Mouse (Mus musculus): ENCODE results near the gene Rad9a. TPM values are rescaled to one million over a fixed set of nuclear protein-coding genes. Genes with fewer than 3 reads are reported as not detected.

Rad9a gene
- polyA plus RNA-seq, 1 experiment: 33.3 TPM

DNA sequence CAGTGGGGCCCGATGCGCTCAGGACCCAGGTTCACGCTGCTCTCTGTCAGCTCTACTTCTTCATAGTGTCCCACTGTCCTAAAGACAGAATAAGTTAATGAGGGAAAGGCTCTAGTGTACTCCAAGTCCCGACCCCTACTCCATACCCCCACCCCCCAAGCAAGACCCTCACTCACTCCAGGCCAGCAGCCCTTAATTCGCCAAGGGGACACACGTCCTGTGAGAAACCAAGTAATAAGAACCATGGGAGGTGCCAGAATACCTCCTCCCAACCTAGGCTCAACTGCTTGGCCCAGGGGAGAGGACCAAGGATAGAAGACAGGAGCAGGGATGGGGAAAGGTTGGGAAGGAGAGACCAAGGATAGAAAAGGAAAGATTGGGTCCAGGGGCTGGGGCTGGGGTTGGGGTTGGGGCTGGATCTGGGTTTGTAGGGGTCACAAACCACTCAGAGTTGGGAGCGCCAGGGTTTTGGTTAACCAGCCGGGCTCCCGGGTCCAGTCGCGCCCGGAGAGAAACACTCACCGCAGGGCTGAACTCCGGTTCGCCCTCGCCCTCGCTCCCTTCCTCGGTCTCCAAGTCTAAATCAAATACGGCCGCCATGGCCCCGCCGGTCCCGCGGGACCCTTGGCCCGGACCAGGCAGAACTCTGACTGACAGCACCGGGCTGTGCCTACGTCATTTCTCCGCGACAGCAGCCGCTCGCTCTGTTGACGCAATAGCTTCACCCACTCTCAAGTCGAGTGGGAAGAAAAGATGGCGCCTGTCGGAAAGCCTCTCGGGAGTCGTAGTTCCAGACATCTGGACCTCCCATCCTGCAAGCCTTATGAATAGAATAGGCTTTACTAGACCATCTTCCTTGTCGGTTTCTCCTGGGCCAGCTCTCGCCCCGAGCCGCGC, 38.6 kb downstream of the Rad9a start, which contains the start of gene Rps6kb2:
Gene Rps6kb2, minus strand, starts transcription at position 709 of the 897 bp plus-strand sequence.
- peaks cover 16% of the 10 kb centered on the region for H3K79me2 ChIP-seq (ENCODE audit: control insufficient read depth, insufficient read depth)
- H3K4me3 ChIP-seq (ENCODE audit: insufficient read depth, poor library complexity, severe bottlenecking): peak within 1 kb of the TSS; percentile 72
- peaks cover 21% of the 10 kb centered on the region for H3K36me3 ChIP-seq (ENCODE audit: control insufficient read depth, insufficient read depth)
- H3ac ChIP-seq (ENCODE audit: control insufficient read depth, insufficient read length, low read depth): peak within 1 kb of the TSS; percentile 86
- H3K79me3 ChIP-seq (ENCODE audit: low read depth): peaks cover 8% of the 10 kb centered on the region
- TF ChIP-seq MAX (IDR thresholded peaks at IDR 0.05): no peak
- TF ChIP-seq MYOD1 (IDR thresholded peaks at IDR 0.05; ENCODE audit: control insufficient read depth, insufficient read length, low read depth): peak; percentile 64
- TF ChIP-seq MYOG (IDR thresholded peaks at IDR 0.05; ENCODE audit: control insufficient read depth, extremely low read depth, insufficient read length): no peak
- TF ChIP-seq CEBPB (IDR thresholded peaks at IDR 0.05; ENCODE audit: low read depth): peak; percentile 84
- TF ChIP-seq FOSL1 (IDR thresholded peaks at IDR 0.05; ENCODE audit: insufficient read depth, low read length, poor library complexity, severe bottlenecking): no peak
- no peak for TF ChIP-seq CTCF (IDR thresholded peaks at IDR 0.05; ENCODE audit: control insufficient read depth, insufficient read depth, insufficient read length)
- TF ChIP-seq USF1 (IDR thresholded peaks at IDR 0.05; ENCODE audit: low read depth): no peak
- H3K27me3 ChIP-seq (ENCODE audit: control insufficient read depth, insufficient read depth, insufficient read length): no peaks in the 10 kb centered on the region

DNA sequence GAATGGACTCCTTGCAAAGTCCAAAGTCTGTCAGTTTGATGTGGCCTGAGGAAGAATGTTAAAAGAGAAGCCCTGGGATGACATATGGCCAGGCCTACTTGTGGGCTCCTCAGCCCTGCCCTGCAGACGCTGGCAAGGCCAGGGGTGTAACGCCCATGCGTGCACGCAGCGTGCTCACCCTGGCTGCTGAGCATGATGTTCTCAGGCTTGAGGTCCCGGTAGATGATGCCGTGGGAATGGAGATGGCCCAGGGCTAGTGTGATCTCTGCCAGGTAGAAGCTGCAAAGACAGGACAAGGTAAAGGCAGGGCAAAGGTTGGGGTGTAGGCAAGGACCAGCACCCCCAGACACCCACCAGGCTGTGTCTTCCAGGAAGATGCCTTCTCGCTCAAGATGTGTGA, 42.4 kb downstream of the Rad9a start:
- Histone ChIP-seq H3K36me3 (ENCODE audit: control insufficient read depth, insufficient read depth) (peaks cover 28% of the 10 kb centered on the region), H3ac (ENCODE audit: control insufficient read depth, insufficient read length, low read depth) (no peak overlapping the region), H3K27me3 (ENCODE audit: control insufficient read depth, insufficient read depth, insufficient read length) (no peaks in the 10 kb centered on the region), H3K79me3 (ENCODE audit: low read depth) (peaks cover 8% of the 10 kb centered on the region), H3K4me3 (ENCODE audit: insufficient read depth, poor library complexity, severe bottlenecking) (no peak overlapping the region), H3K79me2 (ENCODE audit: control insufficient read depth, insufficient read depth) (peaks cover 16% of the 10 kb centered on the region)
- TF ChIP-seq MAX (IDR thresholded peaks at IDR 0.05) (no peak), MYOG (IDR thresholded peaks at IDR 0.05; ENCODE audit: control insufficient read depth, extremely low read depth, insufficient read length) (no peak), CTCF (IDR thresholded peaks at IDR 0.05; ENCODE audit: control insufficient read depth, insufficient read depth, insufficient read length) (no peak), FOSL1 (IDR thresholded peaks at IDR 0.05; ENCODE audit: insufficient read depth, low read length, poor library complexity, severe bottlenecking) (no peak), CEBPB (IDR thresholded peaks at IDR 0.05; ENCODE audit: low read depth) (no peak), USF1 (IDR thresholded peaks at IDR 0.05; ENCODE audit: low read depth) (no peak), MYOD1 (IDR thresholded peaks at IDR 0.05; ENCODE audit: control insufficient read depth, insufficient read length, low read depth) (no peak)

DNA sequence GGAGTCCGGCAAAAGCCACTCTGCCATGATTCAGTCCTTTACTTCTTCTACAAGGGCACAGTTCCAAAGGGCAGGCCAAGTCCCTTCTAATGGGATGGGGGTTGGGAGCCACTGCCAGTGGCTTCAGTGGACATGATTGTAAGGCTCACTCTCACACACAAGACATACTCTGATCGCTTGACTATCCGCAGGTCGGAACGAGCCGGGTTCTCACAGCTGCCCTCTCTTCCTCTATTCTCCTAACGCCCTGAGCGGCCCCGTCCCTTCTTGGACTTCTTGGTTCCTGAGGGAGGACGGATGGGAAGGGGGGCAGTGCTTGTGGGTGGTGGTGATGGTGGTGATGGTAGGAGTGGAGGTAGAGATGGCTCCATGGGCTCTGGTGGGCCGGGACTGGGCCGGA, 44.7 kb downstream of the Rad9a start:
- Histone ChIP-seq H3K36me3 (ENCODE audit: control insufficient read depth, insufficient read depth) (peaks cover 37% of the 10 kb centered on the region), H3K4me3 (ENCODE audit: insufficient read depth, poor library complexity, severe bottlenecking) (no peak overlapping the region), H3K79me3 (ENCODE audit: low read depth) (peaks cover 3% of the 10 kb centered on the region), H3K27me3 (ENCODE audit: control insufficient read depth, insufficient read depth, insufficient read length) (no peaks in the 10 kb centered on the region), H3ac (ENCODE audit: control insufficient read depth, insufficient read length, low read depth) (no peak overlapping the region), H3K79me2 (ENCODE audit: control insufficient read depth, insufficient read depth) (peaks cover 4% of the 10 kb centered on the region)
- TF ChIP-seq CTCF (IDR thresholded peaks at IDR 0.05; ENCODE audit: control insufficient read depth, insufficient read depth, insufficient read length): no peak
- no peak for TF ChIP-seq MAX (IDR thresholded peaks at IDR 0.05)
- no peak for TF ChIP-seq MYOG (IDR thresholded peaks at IDR 0.05; ENCODE audit: control insufficient read depth, extremely low read depth, insufficient read length)

DNA sequence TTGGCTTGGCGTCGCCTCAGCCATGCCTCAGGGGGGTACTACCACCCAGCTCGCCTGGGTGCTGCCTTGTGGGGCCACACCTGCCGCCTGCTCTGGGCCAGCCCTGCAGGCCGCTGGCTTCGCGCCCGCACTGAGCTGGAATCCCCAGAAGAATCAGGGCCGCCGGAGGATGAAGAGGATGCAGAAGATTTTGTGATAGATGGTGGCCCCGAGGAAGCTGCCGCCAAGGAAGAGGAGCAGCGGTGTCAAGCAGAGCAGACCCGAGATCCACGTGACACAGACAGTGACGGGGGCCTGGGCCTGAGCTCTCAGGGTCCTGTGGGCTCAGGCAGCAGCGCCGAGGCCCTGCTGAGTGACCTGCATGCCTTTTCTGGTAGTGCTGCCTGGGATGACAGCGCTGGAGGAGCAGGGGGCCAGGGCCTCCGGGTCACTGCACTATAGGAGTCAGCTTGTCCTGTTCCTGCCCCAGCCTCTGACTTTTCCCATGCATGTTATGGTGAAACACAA, 45.3 kb downstream of the Rad9a start:
- TF ChIP-seq MYOD1 (IDR thresholded peaks at IDR 0.05; ENCODE audit: control insufficient read depth, insufficient read length, low read depth): no peak
- no peak for TF ChIP-seq CEBPB (IDR thresholded peaks at IDR 0.05; ENCODE audit: low read depth)
- no peak for TF ChIP-seq MYOG (IDR thresholded peaks at IDR 0.05; ENCODE audit: control insufficient read depth, extremely low read depth, insufficient read length)
- TF ChIP-seq CTCF (IDR thresholded peaks at IDR 0.05; ENCODE audit: control insufficient read depth, insufficient read depth, insufficient read length): no peak
- no peak for TF ChIP-seq FOSL1 (IDR thresholded peaks at IDR 0.05; ENCODE audit: insufficient read depth, low read length, poor library complexity, severe bottlenecking)
- TF ChIP-seq USF1 (IDR thresholded peaks at IDR 0.05; ENCODE audit: low read depth): no peak
- no peak for TF ChIP-seq MAX (IDR thresholded peaks at IDR 0.05)
- no peaks in the 10 kb centered on the region for H3K79me3 ChIP-seq (ENCODE audit: low read depth)
- H3K4me3 ChIP-seq (ENCODE audit: insufficient read depth, poor library complexity, severe bottlenecking): no peak overlapping the region
- H3K36me3 ChIP-seq (ENCODE audit: control insufficient read depth, insufficient read depth): peaks cover 33% of the 10 kb centered on the region
- no peaks in the 10 kb centered on the region for H3K27me3 ChIP-seq (ENCODE audit: control insufficient read depth, insufficient read depth, insufficient read length)
- H3K79me2 ChIP-seq (ENCODE audit: control insufficient read depth, insufficient read depth): peaks cover 2% of the 10 kb centered on the region
- no peak overlapping the region for H3ac ChIP-seq (ENCODE audit: control insufficient read depth, insufficient read length, low read depth)

DNA sequence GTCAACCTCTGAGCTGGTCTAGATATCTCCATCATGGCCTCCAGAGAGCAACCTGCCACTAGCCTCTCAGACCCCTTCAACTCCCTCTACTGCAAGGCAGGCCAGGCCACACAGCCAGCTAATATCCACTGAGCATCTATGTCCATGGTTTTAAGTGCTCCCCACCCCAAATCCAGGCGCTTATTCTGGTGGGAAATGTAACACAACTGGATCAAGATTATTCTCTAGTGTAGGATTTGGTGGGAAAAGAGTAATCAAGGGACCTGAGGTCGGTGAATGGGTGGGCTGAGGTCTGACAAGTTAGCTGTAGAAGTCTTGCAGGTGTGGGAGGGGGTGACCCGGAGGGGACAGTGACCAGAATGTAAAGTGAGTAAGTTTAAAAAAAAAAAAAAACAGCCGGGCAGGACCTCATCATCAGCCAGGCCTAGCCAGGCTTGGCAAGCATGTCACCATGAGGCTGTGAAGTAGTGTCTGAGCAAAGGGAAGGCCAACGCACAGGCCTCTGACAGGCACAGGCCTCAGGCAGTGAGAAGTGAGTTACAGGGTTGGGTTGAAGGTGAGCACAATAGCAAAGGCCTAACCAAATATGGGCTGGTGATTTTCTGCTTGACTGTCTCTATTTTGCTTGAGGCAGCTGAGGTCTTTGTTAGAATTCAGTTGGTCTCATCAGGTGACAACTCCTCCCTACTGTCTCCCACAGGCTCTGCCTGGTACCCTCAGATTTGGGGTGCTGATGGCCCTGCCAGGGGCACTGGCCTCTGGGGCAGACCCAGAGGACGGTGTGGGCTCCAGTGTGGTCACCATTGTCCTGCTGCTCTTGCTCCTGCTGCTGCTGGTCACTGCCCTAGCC, 46.0 kb downstream of the Rad9a start:
- TF ChIP-seq FOSL1 (IDR thresholded peaks at IDR 0.05; ENCODE audit: insufficient read depth, low read length, poor library complexity, severe bottlenecking) (no peak), MYOG (IDR thresholded peaks at IDR 0.05; ENCODE audit: control insufficient read depth, extremely low read depth, insufficient read length) (no peak), USF1 (IDR thresholded peaks at IDR 0.05; ENCODE audit: low read depth) (no peak), CEBPB (IDR thresholded peaks at IDR 0.05; ENCODE audit: low read depth) (no peak), CTCF (IDR thresholded peaks at IDR 0.05; ENCODE audit: control insufficient read depth, insufficient read depth, insufficient read length) (no peak)
- H3K36me3 ChIP-seq (ENCODE audit: control insufficient read depth, insufficient read depth): peaks cover 37% of the 10 kb centered on the region
- H3K79me2 ChIP-seq (ENCODE audit: control insufficient read depth, insufficient read depth): peaks cover 8% of the 10 kb centered on the region
- H3ac ChIP-seq (ENCODE audit: control insufficient read depth, insufficient read length, low read depth): no peak overlapping the region
- no peaks in the 10 kb centered on the region for H3K79me3 ChIP-seq (ENCODE audit: low read depth)
- no peak overlapping the region for H3K4me3 ChIP-seq (ENCODE audit: insufficient read depth, poor library complexity, severe bottlenecking)
- no peaks in the 10 kb centered on the region for H3K27me3 ChIP-seq (ENCODE audit: control insufficient read depth, insufficient read depth, insufficient read length)

All from C2C12 (cell line).